Mouse (Mus musculus) lung, embryonic 15.5 days (tissue): ENCODE data around the gene Fcgrt. TPM values are rescaled to one million over a fixed set of nuclear protein-coding genes. Genes with fewer than 3 reads are reported as not detected.
"Not testable (repeated sequence)": the region's sequence is repeated elsewhere in the genome, so short reads cannot be mapped to it uniquely, and the experiment has no call there.

ENCODE experiments used
- ATAC-seq: fragments of 200-750 bp; cut with Nextera tagmentation; 2 replicates; pipeline ENCODE4 v1.8.0; 2017; ENCODE audit warnings: moderate number of reproducible peaks, borderline replicate concordance; ENCODE audit not compliant: low FRiP score, low TSS enrichment; ENCODE audit errors: extremely low read depth
- H3K27ac ChIP-seq: fragments of 300-500 bp; sonication (generic); 2 replicates; pipeline ENCODE4 v1.5.1; 2015; ENCODE audit warnings: moderate library complexity, mild to moderate bottlenecking, inconsistent platforms
- H3K27me3 ChIP-seq: fragments of 300-500 bp; sonication (generic); 2 replicates; pipeline ENCODE4 v1.6.1; 2015; ENCODE audit warnings: inconsistent platforms
- H3K36me3 ChIP-seq: fragments of 300-500 bp; sonication (generic); 2 replicates; pipeline ENCODE4 v1.6.1; 2015; ENCODE audit warnings: inconsistent platforms
- H3K4me1 ChIP-seq: fragments of 300-500 bp; sonication (generic); 2 replicates; pipeline ENCODE4 v1.6.1; 2015; ENCODE audit warnings: inconsistent platforms
- H3K4me2 ChIP-seq: fragments of 300-500 bp; sonication (generic); 2 replicates; pipeline ENCODE4 v1.6.1; 2015; ENCODE audit warnings: inconsistent platforms, mild to moderate bottlenecking, moderate library complexity
- H3K4me3 ChIP-seq: fragments of 300-500 bp; sonication (generic); 2 replicates; pipeline ENCODE4 v1.5.1; 2015; ENCODE audit warnings: mild to moderate bottlenecking, inconsistent platforms
- H3K9ac ChIP-seq: fragments of 300-500 bp; sonication (generic); 2 replicates; pipeline ENCODE4 v1.6.1; 2015; ENCODE audit warnings: inconsistent platforms
- H3K9me3 ChIP-seq: fragments of 300-500 bp; sonication (generic); 2 replicates; pipeline ENCODE4 v1.6.1; 2016; ENCODE audit warnings: inconsistent platforms
- WGBS: fragments of 180-500 bp; shearing (Covaris S2); methylation state at CpG from one replicate; pipeline ENCODE4 v1.1.7; 2015; 5-methylcytosine and 5-hydroxymethylcytosine counted together
- polyA plus RNA-seq: library from polyadenylated mRNA; unstranded; fragments of >200 nt; fragmentation: Nextera tagmentation; extraction: Ambion mirVana; gene quantifications from 2 replicates; pipeline ENCODE4 v1.2.1, GENCODE M21; 2015

The Fcgrt gene
- 73.6 and 83.1 TPM in 2 replicates for polyA plus RNA-seq

GRCm38 (mm10) chr7:45103652-45104180, at the start of gene Fcgrt:
Gene Fcgrt, minus strand, starts transcription at chr7:45103851.
- Histone ChIP-seq H3K27ac (peak within 1 kb of the TSS; percentile 93), H3K4me1 (peaks cover 34% of the 10 kb centered on the region), H3K4me3 (peak within 1 kb of the TSS; percentile 46), H3K27me3 (no peaks in the 10 kb centered on the region), H3K9ac (peak within 1 kb of the TSS; percentile 47), H3K9me3 (no peaks in the 10 kb centered on the region), H3K4me2 (peak within 1 kb of the TSS; percentile 63), H3K36me3 (no peaks in the 10 kb centered on the region)
- 20% methylated on average over 7 of the region's 7 CpGs for WGBS
- ATAC-seq = peak; percentile 98

GRCm38 (mm10) chr7:45153052-45153451, 49.4 kb upstream of the Fcgrt start:
- Histone ChIP-seq H3K4me1 (peaks cover 48% of the 10 kb centered on the region), H3K4me2 (peak overlapping the region; percentile 83)
- not testable (repeated sequence) for H3K36me3 ChIP-seq, H3K9ac ChIP-seq, H3K27ac ChIP-seq, ATAC-seq, H3K9me3 ChIP-seq, H3K27me3 ChIP-seq, H3K4me3 ChIP-seq
- WGBS = 84% methylated on average over 2 of the region's 2 CpGs

GRCm38 (mm10) chr7:45151303-45151702, 47.7 kb upstream of the Fcgrt start:
- 0 out of 2 replicates have a peak, but pooled peaks cover 8% of the 10 kb centered on the region for H3K36me3 ChIP-seq

GRCm38 (mm10) chr7:45150321-45150720, 46.7 kb upstream of the Fcgrt start:
- 53% methylated on average over 4 of the region's 4 CpGs for WGBS
- H3K4me1 ChIP-seq = peaks cover 45% of the 10 kb centered on the region

More at GRCm38 (mm10) chr7:45151303-45151702, 47.7 kb upstream of the Fcgrt start:
- peak; percentile 7; the same call in 1 of the 2 replicates for ATAC-seq
- Histone ChIP-seq H3K27ac (peak overlapping the region; percentile 71), H3K4me1 (peaks cover 48% of the 10 kb centered on the region), H3K9me3 (no peaks in the 10 kb centered on the region), H3K4me2 (no peak overlapping the region), H3K9ac (no peak overlapping the region), H3K4me3 (no peak overlapping the region), H3K27me3 (no peaks in the 10 kb centered on the region)
- 24% methylated on average over 11 of the region's 11 CpGs for WGBS

GRCm38 (mm10) chr7:45149545-45149944, 45.9 kb upstream of the Fcgrt start:
- H3K27me3 ChIP-seq = no peaks in the 10 kb centered on the region
- peak overlapping the region; percentile 66 for H3K27ac ChIP-seq
- no peaks in the 10 kb centered on the region for H3K9me3 ChIP-seq
- H3K4me1 ChIP-seq = peaks cover 38% of the 10 kb centered on the region
- ATAC-seq = no peak
- peaks cover 22% of the 10 kb centered on the region for H3K36me3 ChIP-seq
- WGBS = 50% methylated on average over 6 of the region's 6 CpGs
- H3K4me2 ChIP-seq = no peak overlapping the region
- no peak overlapping the region for H3K4me3 ChIP-seq
- H3K9ac ChIP-seq = no peak overlapping the region

More at GRCm38 (mm10) chr7:45150321-45150720, 46.7 kb upstream of the Fcgrt start:
- Histone ChIP-seq H3K4me3 (no peak overlapping the region), H3K36me3 (peaks cover 16% of the 10 kb centered on the region), H3K9me3 (no peaks in the 10 kb centered on the region), H3K9ac (0 out of 2 replicates have a peak overlapping the region, but pooled peaks have one; percentile 3), H3K4me2 (no peak overlapping the region), H3K27me3 (no peaks in the 10 kb centered on the region), H3K27ac (peak overlapping the region; percentile 71)
- ATAC-seq = no peak

GRCm38 (mm10) chr7:45148534-45149098, 45.0 kb upstream of the Fcgrt start:
- no peak overlapping the region for H3K9ac ChIP-seq
- no peak overlapping the region for H3K4me3 ChIP-seq
- H3K36me3 ChIP-seq = peaks cover 28% of the 10 kb centered on the region
- no peak for ATAC-seq
- 45% methylated on average over 4 of the region's 4 CpGs for WGBS
- no peaks in the 10 kb centered on the region for H3K27me3 ChIP-seq
- no peak overlapping the region for H3K4me2 ChIP-seq
- H3K9me3 ChIP-seq = no peaks in the 10 kb centered on the region
- H3K27ac ChIP-seq = no peak overlapping the region
- H3K4me1 ChIP-seq = peaks cover 36% of the 10 kb centered on the region

- Histone ChIP-seq H3K4me2 (no peak overlapping the region), H3K27ac (no peak overlapping the region), H3K27me3 (no peaks in the 10 kb centered on the region), H3K9ac (no peak overlapping the region), H3K4me3 (no peak overlapping the region), H3K36me3 (peaks cover 29% of the 10 kb centered on the region), H3K9me3 (no peaks in the 10 kb centered on the region), H3K4me1 (peaks cover 32% of the 10 kb centered on the region)
- ATAC-seq = no peak
- WGBS = 80% methylated on average over 11 of the region's 11 CpGs
Measured at GRCm38 (mm10) chr7:45147899-45148298, 44.2 kb upstream of the Fcgrt start.

GRCm38 (mm10) chr7:45147267-45147666, 43.6 kb upstream of the Fcgrt start:
- peaks cover 33% of the 10 kb centered on the region for H3K36me3 ChIP-seq
- H3K4me2 ChIP-seq = no peak overlapping the region
- no peaks in the 10 kb centered on the region for H3K9me3 ChIP-seq
- no peak overlapping the region for H3K9ac ChIP-seq
- no peak overlapping the region for H3K4me3 ChIP-seq
- no peak for ATAC-seq
- H3K4me1 ChIP-seq = peaks cover 32% of the 10 kb centered on the region
- H3K27ac ChIP-seq = no peak overlapping the region
- WGBS = 83% methylated on average over 11 of the region's 11 CpGs
- H3K27me3 ChIP-seq = no peaks in the 10 kb centered on the region

- Histone ChIP-seq H3K9me3 (no peaks in the 10 kb centered on the region), H3K9ac (no peak overlapping the region), H3K27me3 (no peaks in the 10 kb centered on the region), H3K4me2 (no peak overlapping the region), H3K4me3 (no peak overlapping the region), H3K27ac (no peak overlapping the region), H3K36me3 (peaks cover 38% of the 10 kb centered on the region), H3K4me1 (peaks cover 15% of the 10 kb centered on the region)
- no peak for ATAC-seq
- 92% methylated on average over 8 of the region's 8 CpGs for WGBS
Measured at GRCm38 (mm10) chr7:45145460-45145859, 41.8 kb upstream of the Fcgrt start.

- Histone ChIP-seq H3K9ac (no peak overlapping the region), H3K36me3 (peaks cover 38% of the 10 kb centered on the region), H3K27ac (no peak overlapping the region; the same call in 1 of the 2 replicates), H3K4me1 (peaks cover 9% of the 10 kb centered on the region), H3K9me3 (no peaks in the 10 kb centered on the region), H3K4me2 (no peak overlapping the region), H3K27me3 (no peaks in the 10 kb centered on the region), H3K4me3 (no peak overlapping the region)
- ATAC-seq = no peak
- WGBS = 83% methylated on average over 13 of the region's 13 CpGs
Measured at GRCm38 (mm10) chr7:45144368-45145174, 40.9 kb upstream of the Fcgrt start.

- Histone ChIP-seq H3K4me3 (no peak overlapping the region), H3K4me2 (no peak overlapping the region), H3K4me1 (no peaks in the 10 kb centered on the region), H3K36me3 (peaks cover 35% of the 10 kb centered on the region), H3K9me3 (no peaks in the 10 kb centered on the region), H3K27me3 (no peaks in the 10 kb centered on the region; the same call in 1 of the 2 replicates), H3K27ac (no peak overlapping the region), H3K9ac (no peak overlapping the region)
- ATAC-seq = no peak
- WGBS = 90% methylated on average over 5 of the region's 5 CpGs
Measured at GRCm38 (mm10) chr7:45141914-45142313, 38.3 kb upstream of the Fcgrt start.

GRCm38 (mm10) chr7:45141319-45141718, 37.7 kb upstream of the Fcgrt start:
- Histone ChIP-seq H3K9me3 (no peaks in the 10 kb centered on the region), H3K4me1 (no peaks in the 10 kb centered on the region), H3K27me3 (no peaks in the 10 kb centered on the region; the same call in 1 of the 2 replicates), H3K4me2 (no peak overlapping the region), H3K4me3 (no peak overlapping the region), H3K36me3 (peaks cover 30% of the 10 kb centered on the region), H3K9ac (no peak overlapping the region), H3K27ac (no peak overlapping the region)
- 94% methylated on average over 3 of the region's 3 CpGs for WGBS
- ATAC-seq = no peak
